Mouse (Mus musculus) embryo, embryonic 11.5 days (tissue): ENCODE data around the gene Rab6a.
"Not testable (repeated sequence)": the region's sequence is repeated elsewhere in the genome, so short reads cannot be mapped to it uniquely, and the experiment has no call there.

Experiments used
- DNase-seq: peaks from one replicate; pipeline ENCODE4 v3.0.0-alpha.2; 2012; ENCODE audit warnings: low read depth, low spot score

Rab6a gene

DNA sequence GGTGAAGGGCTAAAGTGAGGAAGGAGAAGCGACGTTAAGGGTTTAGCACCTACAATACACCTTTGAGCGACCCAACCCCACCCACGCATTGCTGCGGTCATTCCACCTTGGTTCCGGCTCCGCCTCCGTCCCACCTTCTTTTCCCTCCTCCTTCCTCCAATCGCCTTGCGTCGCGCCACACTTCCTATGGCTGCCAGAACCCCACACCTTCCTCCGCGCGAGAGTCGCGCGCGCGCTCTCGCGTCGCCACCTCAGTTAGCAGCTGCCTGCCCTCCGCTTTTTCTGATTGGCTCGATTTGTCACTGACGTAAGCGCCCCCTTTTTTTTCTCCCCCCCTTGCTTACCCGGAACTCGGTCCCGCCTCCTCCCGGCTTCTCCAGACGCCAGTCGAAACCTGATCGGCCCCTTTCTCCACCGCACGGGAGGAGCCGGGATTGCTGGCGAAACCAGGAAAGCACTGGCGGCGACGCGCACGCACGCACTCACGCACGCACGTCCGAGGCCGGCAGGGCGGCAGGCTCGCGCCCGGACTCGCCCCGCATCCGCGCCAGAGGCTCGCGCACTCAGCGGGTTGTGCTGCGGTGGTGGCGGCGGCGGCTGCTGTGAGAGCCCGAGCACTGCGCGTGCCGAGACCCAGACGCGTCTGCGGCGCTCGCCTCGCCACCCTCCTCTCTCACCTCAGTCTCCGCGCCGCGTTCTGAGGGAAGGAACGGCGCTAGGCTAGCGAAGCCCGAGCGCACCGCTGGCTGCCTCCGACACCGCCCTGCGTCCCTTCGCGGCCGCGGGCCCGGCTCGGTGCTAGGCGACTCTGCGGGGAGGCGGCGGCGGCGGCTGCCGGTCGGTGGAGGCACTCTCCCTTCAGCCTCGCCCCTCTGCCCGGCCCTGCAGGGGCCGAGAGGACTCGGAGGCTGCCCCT lies at the start of gene Rab6a:
Gene Rab6a (plus strand): TSS at position 197 of the 916 bp plus-strand sequence.
- DNase-seq = peak; percentile 98

DNA sequence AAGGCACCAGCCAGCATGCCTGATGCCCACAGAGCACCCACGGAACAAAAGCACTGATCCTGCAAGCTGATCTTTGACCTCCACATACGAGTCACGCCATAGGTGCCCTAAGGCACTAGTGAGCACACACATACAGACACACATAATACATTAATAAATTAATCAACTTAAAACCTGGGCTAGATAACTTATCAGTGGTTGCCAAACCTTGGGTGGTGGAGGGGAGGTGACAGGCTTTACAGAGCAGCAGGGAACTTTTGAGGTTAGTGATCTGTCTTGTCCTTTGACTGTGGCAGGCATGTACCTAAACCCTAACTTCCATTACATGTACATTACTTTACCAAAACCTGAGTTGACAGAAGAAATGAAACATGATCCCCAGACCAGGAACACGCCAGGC lies 47.9 kb upstream of the Rab6a start:
- no peak for DNase-seq

DNA sequence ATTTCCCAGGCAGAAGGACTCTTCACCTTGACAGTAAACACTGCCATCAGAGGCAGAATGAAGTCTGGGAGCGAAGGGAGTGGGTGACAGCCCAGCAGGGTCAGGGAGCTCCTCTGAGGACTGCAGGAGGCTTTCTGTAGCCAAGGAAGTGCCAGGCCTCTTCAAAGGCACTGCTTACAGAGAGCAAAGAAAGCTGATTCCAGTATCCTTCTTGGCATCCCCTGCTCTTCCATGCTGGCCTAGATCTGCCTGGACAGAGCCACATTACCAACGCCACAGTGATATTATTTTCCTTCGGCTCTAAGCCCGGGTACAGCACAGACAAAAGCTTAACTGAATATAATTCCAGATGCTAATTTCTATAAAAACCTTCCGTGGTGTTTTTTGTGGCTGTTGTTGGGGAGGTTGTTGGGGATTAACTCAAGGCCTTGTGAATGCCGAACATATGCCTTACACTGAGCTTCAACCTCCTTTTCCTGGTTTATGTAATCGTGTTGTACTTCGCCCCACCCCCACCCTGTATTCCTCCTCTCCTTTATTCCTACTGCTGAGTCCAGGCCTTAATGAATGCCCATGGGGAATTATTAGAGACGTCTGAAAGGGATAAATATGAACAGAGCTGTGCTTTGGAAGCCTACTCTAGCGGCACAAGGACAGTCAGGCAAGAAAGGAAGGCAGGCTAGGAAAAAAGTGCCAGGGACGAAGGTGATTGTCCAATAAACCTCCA lies 45.2 kb upstream of the Rab6a start:
- no peak for DNase-seq

- DNase-seq = not testable (repeated sequence)
These were observed 40.0 kb upstream of the Rab6a start for GRCm38 (mm10) chr7:100567238-100567637.

- DNase-seq = no peak
These were observed 37.3 kb upstream of the Rab6a start for GRCm38 (mm10) chr7:100569907-100570306.

GRCm38 (mm10) chr7:100570930-100571715 lies 36.1 kb upstream of the Rab6a start:
- DNase-seq = no peak

DNA sequence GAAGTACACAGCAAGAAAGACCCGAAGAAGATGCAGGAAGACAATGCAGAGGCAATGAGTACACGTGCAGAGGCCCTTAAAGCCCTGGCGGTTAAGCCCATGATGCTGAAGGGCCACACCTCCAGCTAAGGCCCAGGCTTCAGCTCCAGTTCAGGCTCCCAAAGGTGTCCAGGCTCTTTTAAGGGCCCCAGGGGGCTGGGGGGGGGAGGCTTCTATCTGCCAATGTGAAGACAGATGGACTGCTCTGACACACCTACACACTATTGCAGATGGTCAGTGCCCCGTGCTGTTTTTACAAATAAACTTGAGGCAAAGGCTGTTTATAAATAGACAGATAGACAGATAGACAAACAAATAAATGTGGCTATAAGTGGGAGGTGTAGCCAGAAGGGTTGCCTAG lies 35.1 kb upstream of the Rab6a start:
- no peak for DNase-seq

- no peak for DNase-seq
These were observed 34.5 kb upstream of the Rab6a start for GRCm38 (mm10) chr7:100572704-100573103.

DNA sequence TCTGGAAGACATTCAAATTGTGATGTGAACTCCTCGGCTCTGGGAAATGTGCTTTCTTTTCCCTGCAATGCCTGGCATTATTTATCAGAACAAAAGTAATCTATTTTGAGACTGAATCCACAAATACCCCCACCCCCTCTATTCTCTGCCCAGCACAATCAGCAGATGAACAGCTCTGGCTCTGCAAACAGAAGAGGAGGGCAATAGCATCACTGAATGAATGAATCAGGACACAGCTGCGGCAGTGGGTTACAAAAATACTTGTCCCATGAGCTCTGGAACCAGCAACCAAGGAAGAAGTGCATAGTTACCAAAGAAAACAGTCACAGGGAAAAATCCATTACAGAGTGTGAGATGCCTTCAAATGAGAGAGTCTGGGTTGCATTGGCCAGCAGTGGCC lies 28.4 kb upstream of the Rab6a start:
- no peak for DNase-seq

DNA sequence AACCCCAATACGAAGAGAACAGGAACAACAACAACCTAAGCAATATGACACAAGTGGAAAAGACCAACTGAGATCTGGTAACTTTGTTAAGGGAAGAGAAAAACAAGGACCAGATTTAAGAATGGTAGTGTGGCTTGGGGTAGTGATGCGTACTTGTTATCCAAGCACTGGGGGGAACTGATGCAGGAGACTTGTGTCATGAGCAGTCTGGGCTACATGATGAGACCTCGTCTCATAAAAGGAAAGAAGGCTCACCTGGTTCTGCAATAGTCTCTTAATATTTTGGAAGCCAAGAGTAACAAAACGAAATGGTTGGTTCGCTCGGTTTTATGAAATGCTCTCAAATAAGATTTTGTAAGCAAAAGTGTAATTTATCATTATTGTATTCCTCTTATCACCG lies 25.0 kb upstream of the Rab6a start:
- no peak for DNase-seq

DNA sequence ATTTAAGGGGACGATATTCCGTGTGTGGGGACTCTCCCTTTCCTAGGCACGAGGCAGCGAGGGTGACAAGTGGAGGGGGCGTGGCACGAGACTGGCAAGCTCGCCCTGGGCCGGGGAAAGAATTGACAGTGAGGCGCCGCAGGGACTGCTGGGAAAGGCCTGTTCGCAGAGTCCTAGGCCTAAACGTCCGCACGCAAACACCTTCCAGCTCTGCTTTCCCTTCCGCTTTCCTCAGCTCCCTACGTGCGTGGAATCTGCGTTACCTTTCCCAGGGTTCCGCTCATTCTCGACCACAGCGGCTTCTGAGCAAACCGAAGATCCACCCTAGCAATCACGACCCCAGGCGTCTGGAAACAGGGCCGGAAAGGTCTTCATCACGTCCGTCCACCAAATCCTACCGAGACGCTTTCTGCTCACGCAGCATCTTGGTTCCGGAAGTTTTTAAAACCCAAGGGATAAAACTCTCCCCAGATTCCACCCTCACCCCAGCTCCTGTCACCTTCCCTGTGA lies 24.4 kb upstream of the Rab6a start:
- DNase-seq = peak; percentile 82

GRCm38 (mm10) chr7:100589816-100590215 lies 17.4 kb upstream of the Rab6a start:
- no peak for DNase-seq

DNA sequence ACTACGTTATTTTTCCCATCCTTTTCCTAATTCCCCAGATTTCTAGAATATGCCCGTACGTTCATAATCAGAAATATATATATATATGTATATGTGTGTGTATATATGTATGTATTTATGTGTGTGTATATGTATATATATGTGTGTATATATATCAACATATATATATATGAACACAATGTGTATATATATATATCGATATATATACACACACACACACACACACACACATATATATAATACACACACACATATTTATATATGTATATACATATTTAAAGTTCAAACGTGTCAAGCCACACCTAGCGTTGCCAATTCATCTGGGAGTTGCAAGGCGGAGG lies 16.7 kb upstream of the Rab6a start:
- no peak for DNase-seq

DNA sequence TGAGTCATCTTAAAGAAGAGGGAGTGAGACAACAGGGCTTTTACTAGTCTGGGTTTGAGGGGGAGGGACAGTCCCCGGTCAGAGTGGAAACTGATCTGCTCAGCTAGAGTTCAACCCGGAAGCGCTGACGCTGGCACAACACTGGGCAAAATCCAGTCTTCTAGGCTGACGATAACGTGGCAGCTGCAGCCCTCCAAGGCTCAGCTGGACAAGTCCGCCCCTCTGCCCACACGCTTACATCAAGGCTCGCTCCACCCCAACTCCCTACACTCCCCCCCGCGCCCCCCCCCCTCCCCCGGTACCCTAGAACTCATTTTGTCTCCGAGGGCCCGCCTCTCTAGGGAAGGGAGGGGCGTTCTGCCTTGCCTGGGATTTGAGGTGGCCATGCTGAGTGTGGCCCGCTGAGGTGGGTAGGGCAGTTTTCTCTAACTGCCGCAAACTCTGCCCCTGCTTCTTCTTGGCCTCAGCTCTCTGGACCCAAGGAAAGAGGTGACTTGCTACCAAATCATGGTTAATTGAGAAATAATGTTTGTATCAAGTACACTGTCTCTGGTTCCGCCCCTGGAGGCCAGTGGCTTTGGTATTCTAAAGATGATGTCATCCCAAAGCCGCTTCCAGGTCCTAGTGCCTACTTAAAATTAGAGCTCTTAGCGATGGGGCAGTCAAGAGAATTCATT lies 16.2 kb upstream of the Rab6a start:
- peak; percentile 62 for DNase-seq

DNA sequence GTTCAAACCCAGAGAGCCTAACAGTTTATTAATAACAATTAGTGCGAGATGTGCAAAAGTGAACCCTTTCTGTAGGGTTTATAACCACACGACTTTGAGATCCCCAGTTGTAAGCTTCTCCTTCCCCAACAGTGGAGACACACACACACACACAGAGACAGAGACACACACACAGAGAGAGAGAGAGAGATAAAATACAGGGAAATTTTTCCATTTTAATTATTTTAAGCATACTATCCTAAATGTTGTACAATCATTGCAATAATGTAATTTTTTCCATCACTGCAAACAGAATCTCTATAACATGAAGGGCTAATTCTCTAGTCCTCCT lies 15.7 kb upstream of the Rab6a start:
- no peak for DNase-seq

GRCm38 (mm10) chr7:100593349-100593748 lies 13.9 kb upstream of the Rab6a start:
- DNase-seq = no peak

- no peak for DNase-seq
These were observed 7.0 kb upstream of the Rab6a start for GRCm38 (mm10) chr7:100600211-100600610.

- DNase-seq = peak; percentile 19
These were observed 1.0 kb downstream of the Rab6a start, which contains the start of gene Mrpl48 for GRCm38 (mm10) chr7:100608130-100608741. TSS of gene Mrpl48 (minus strand) at chr7:100608301.

DNA sequence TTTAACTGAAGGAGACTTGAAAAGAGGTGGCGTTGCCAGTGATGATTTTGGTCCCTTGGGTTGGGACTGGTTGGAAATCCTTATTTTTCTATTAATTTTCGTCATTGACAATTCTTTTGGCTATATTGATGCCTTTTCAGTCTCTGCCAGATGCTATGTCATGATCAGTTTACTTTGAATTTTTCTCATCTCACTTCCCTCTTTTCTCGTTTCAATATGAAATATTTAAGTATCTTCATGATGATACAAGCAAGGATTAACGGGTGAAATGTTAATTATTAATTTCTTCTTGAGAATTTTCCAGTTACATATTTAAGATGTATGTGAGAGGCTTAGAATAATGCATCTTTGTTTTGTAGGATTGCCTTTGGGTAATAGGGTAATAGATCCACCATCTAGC lies 1.7 kb downstream of the Rab6a start:
- DNase-seq = no peak

DNA sequence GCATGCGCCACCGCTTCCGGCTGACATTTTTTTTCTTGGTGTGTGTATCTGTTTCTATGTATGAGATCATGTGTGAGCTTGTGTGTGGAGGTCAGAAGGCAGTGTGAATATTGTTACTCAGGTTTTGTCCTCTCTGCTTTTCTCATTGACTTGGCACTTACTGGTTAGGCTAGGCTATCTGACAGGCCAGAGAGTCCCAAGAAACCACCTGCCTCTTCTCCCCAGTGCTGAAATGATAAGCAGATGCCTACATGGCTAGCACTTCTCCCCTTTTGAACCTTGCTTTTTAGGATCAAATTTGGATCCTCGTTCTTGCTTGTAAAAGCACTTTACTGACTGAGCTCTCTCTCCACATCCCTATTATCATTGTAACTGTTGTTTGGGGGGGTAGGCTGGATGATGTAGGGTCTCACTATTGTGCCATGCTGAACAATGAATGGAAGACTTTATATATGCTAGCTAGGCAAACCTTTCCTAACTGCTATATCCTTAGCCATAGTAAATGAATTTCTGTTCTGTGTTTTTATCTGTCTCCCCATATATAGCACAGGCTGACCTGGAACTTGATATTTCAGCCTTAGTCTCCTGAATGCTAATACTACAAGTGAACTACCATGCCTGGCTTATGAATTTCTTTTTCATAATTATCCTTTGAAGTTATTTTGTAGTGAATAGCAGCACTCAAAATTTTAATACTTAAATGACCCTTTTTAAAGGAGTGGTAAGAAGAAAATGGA lies 9.1 kb downstream of the Rab6a start:
- DNase-seq = no peak
